Mouse (Mus musculus): Measurements from ENCODE around the gene Gm10382.

GRCm38 (mm10) chr5:125407910-125408575, 18.9 kb downstream of the Gm10382 start:
- TF ChIP-seq CTCF (IDR thresholded peaks at IDR 0.05; ENCODE audit: control insufficient read depth, insufficient read depth, insufficient read length), result no peak
- no peak for TF ChIP-seq USF1 (IDR thresholded peaks at IDR 0.05; ENCODE audit: low read depth)
- no peak for TF ChIP-seq CEBPB (IDR thresholded peaks at IDR 0.05; ENCODE audit: low read depth)
- no peak for TF ChIP-seq FOSL1 (IDR thresholded peaks at IDR 0.05; ENCODE audit: insufficient read depth, low read length, poor library complexity, severe bottlenecking)
- no peak for TF ChIP-seq MYOG (IDR thresholded peaks at IDR 0.05; ENCODE audit: control insufficient read depth, extremely low read depth, insufficient read length)
